Mouse (Mus musculus) CH12.LX (cell line): ENCODE results near the gene Trappc11. TPM values are rescaled to one million over a fixed set of nuclear protein-coding genes. Genes with fewer than 3 reads are reported as not detected.

ENCODE experiments used
- DNase-seq: peaks from one replicate; pipeline ENCODE4 v3.0.0-alpha.2; 2013; ENCODE audit errors: extremely low read depth
- H3K27ac ChIP-seq: 2 replicates; pipeline ENCODE4 v1.5.1; 2012; ENCODE audit warnings: low read depth, mild to moderate bottlenecking, control low read depth, moderate library complexity; ENCODE audit not compliant: insufficient read depth
- H3K27me3 ChIP-seq: replicated peaks from 2 replicates; pipeline ENCODE3; 2012; ENCODE audit warnings: inconsistent platforms
- H3K36me3 ChIP-seq, 2 experiments: replicated peaks in 1 of 2; 2 replicates each; pipeline versions ENCODE3 to v1.6.1; 2012; ENCODE audit warnings: inconsistent platforms in 1 of 2, low read length in 1 of 2, mild to moderate bottlenecking in 1 of 2, mixed read lengths in 1 of 2, moderate library complexity in 1 of 2; ENCODE audit not compliant: control insufficient read depth in 1 of 2, insufficient read depth in 1 of 2
- H3K4me1 ChIP-seq, 2 experiments: 2 replicates each; pipeline ENCODE4 v1.6.1; 2012; ENCODE audit warnings: inconsistent platforms in 1 of 2, moderate library complexity in 1 of 2; ENCODE audit not compliant: insufficient read depth in 2 of 2, control insufficient read depth in 1 of 2
- H3K4me2 ChIP-seq: 2 replicates; pipeline ENCODE4 v1.6.1; 2012; ENCODE audit warnings: low read depth, mild to moderate bottlenecking, control low read depth; ENCODE audit not compliant: poor library complexity, insufficient read depth, severe bottlenecking
- H3K4me3 ChIP-seq, 3 experiments: fragments of 150-350 bp in 1 of 3; sonication (generic) in 1 of 3; replicated peaks in 1 of 3; 2 replicates each; pipeline versions ENCODE3 to v1.5.1; 2011 to 2012; ENCODE audit warnings: low read depth in 2 of 3, low read length in 2 of 3, mild to moderate bottlenecking in 2 of 3, moderate library complexity in 2 of 3, control low read depth in 1 of 3, improper control_type of control experiment in 1 of 3, inconsistent platforms in 1 of 3, mixed read lengths in 1 of 3; ENCODE audit not compliant: poor library complexity in 1 of 3
- H3K79me2 ChIP-seq: replicated peaks from 2 replicates; pipeline ENCODE4 v1.6.1; 2012; ENCODE audit warnings: mild to moderate bottlenecking, moderate library complexity; ENCODE audit not compliant: control insufficient read depth, poor library complexity, insufficient read depth, severe bottlenecking; ENCODE audit errors: extremely low read depth
- H3K9ac ChIP-seq: 2 replicates; pipeline ENCODE4 v1.6.1; 2012; ENCODE audit warnings: low read depth, mild to moderate bottlenecking, control low read depth, moderate library complexity; ENCODE audit not compliant: insufficient read depth
- H3K9me3 ChIP-seq: replicated peaks from 2 replicates; pipeline ENCODE3; 2012; ENCODE audit warnings: low read length, inconsistent platforms, mixed read lengths
- E2F4 ChIP-seq: IDR thresholded peaks from 2 replicates; pipeline ENCODE4 v1.6.1; 2011; ENCODE audit warnings: low read depth, low read length, improper control_type of control experiment; ENCODE audit not compliant: insufficient replicate concordance
- ELF1 ChIP-seq: IDR thresholded peaks from 2 replicates; pipeline ENCODE4 v1.6.1; 2014; ENCODE audit warnings: low read depth, mild to moderate bottlenecking, inconsistent platforms, low read length, improper control_type of control experiment
- EP300 ChIP-seq: IDR thresholded peaks from 2 replicates; pipeline ENCODE4 v1.6.1; 2011; ENCODE audit warnings: low read length, improper control_type of control experiment
- ETS1 ChIP-seq: conservative IDR thresholded peaks from 2 replicates; pipeline ENCODE4 v1.6.1; 2012; ENCODE audit warnings: low read depth, mild to moderate bottlenecking, inconsistent platforms, low read length, improper control_type of control experiment, moderate library complexity
- JUN ChIP-seq: IDR thresholded peaks from 2 replicates; pipeline ENCODE4 v1.6.1; 2011; ENCODE audit warnings: low read depth, mild to moderate bottlenecking, low read length, improper control_type of control experiment, moderate library complexity; ENCODE audit not compliant: insufficient read depth
- JUND ChIP-seq: conservative IDR thresholded peaks from 2 replicates; pipeline ENCODE4 v1.6.1; 2011; ENCODE audit warnings: low read depth, low read length, improper control_type of control experiment
- KAT2A ChIP-seq: IDR thresholded peaks from 2 replicates; pipeline ENCODE4 v1.6.1; 2012; ENCODE audit warnings: low read length, improper control_type of control experiment, inconsistent platforms; ENCODE audit not compliant: insufficient replicate concordance
- MEF2A ChIP-seq: IDR thresholded peaks from 2 replicates; pipeline ENCODE4 v1.6.1; 2014; ENCODE audit warnings: low read depth, mild to moderate bottlenecking, inconsistent platforms, low read length, improper control_type of control experiment, borderline replicate concordance
- MXI1 ChIP-seq: IDR thresholded peaks from 2 replicates; pipeline ENCODE4 v1.6.1; 2011; ENCODE audit warnings: mild to moderate bottlenecking, low read depth, low read length, improper control_type of control experiment
- MYC ChIP-seq: IDR thresholded peaks from 2 replicates; pipeline ENCODE4 v1.6.1; 2011; ENCODE audit warnings: low read depth, mild to moderate bottlenecking, improper control_type of control experiment, low read length
- NELFE ChIP-seq: IDR thresholded peaks from 2 replicates; pipeline ENCODE4 v1.6.1; 2011; ENCODE audit warnings: low read depth, low read length, improper control_type of control experiment
- NRF1 ChIP-seq: IDR thresholded peaks from 2 replicates; pipeline ENCODE4 v1.6.1; 2014; ENCODE audit warnings: low read depth, mild to moderate bottlenecking, inconsistent platforms, low read length, improper control_type of control experiment, moderate library complexity
- POLR2A ChIP-seq: IDR thresholded peaks from 2 replicates; pipeline ENCODE4 v1.6.1; 2011; ENCODE audit warnings: low read depth, mild to moderate bottlenecking, improper control_type of control experiment, low read length
- RCOR1 ChIP-seq: conservative IDR thresholded peaks from 2 replicates; pipeline ENCODE4 v1.6.1; 2012; ENCODE audit warnings: low read depth, mild to moderate bottlenecking, inconsistent platforms, low read length, improper control_type of control experiment
- SMC3 ChIP-seq: IDR thresholded peaks from 2 replicates; pipeline ENCODE4 v1.6.1; 2011; ENCODE audit warnings: low read depth, low read length, improper control_type of control experiment
- ZKSCAN1 ChIP-seq: IDR thresholded peaks from 2 replicates; pipeline ENCODE4 v1.6.1; 2012; ENCODE audit warnings: low read depth, inconsistent platforms, low read length, improper control_type of control experiment, borderline replicate concordance
- dilution Hi-C: fragments of 300-500 bp; cut with MboI; formaldehyde crosslinking; loops from 2 replicates; pipeline ENCODE4 v1.14.3; 2020; ENCODE audit warnings: low sequenced_read_pairs; ENCODE audit not compliant: extremely low pct_unique_long_range_greater_than_20kb, extremely low pct_ligation_motif_present
- in situ Hi-C: fragments of 300-500 bp; cut with MboI; formaldehyde crosslinking; loops from 3 replicates; pipeline ENCODE4 v1.14.3; 2019; ENCODE audit warnings: low sequenced_read_pairs, low pct_ligation_motif_present, low pct_unique_long_range_greater_than_20kb, mixed read lengths
- polyA plus RNA-seq: library from polyadenylated mRNA; unstranded; fragments of >175 nt; gene quantifications from 2 replicates; pipeline ENCODE4 v1.2.1, GENCODE M21; 2012; ENCODE audit warnings: low read depth; ENCODE audit not compliant: insufficient read length
- total RNA-seq, 2 experiments: library from RNA; depleted of rRNA; stranded (reverse); fragments of 300-350 nt in 1 of 2; fragments of >200 nt in 1 of 2; gene quantifications; 2 replicates each; pipeline ENCODE4 v1.2.3; 2012 to 2014

Gene Trappc11
- total and polyA plus RNA-seq, 3 experiments = 16.3 to 24.6 (median 20.8) TPM

DNA sequence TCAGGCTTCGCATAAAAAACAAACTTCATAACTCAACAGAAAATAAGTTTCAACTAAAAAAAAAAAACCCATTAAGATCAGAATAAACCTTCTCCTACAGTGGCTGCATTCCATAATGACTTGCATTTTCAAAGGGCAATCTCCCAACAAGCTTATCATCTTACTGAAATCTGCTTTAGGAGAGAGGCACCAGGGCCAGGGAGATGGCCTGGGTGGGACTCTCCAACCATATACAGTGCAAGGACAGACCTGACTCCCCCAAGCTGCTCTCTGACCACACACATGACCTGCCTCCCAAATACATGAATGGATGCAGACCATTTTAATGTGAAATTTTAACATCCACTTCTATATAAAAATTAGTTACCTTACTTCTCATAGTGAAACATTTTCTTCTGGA is 5.2 kb downstream of the Trappc11 start:
- no peak overlapping the region for H3K27ac ChIP-seq
- no peak overlapping the region for H3K4me3 ChIP-seq
- H3K9ac ChIP-seq = no peak overlapping the region
- peaks cover 32 to 56% of the 10 kb centered on the region in 2 experiments for H3K36me3 ChIP-seq
- H3K4me2 ChIP-seq = no peak overlapping the region
- DNase-seq = no peak
- in situ Hi-C loops (no loop called here), dilution Hi-C loops (no loop called here)
- H3K9me3 ChIP-seq = no peaks in the 10 kb centered on the region
- peaks cover 0 to 16% of the 10 kb centered on the region in 2 experiments; a peak in 2 of 4 replicates for H3K4me1 ChIP-seq
- no peaks in the 10 kb centered on the region for H3K27me3 ChIP-seq
- H3K79me2 ChIP-seq = peaks cover 9% of the 10 kb centered on the region; the same call in 1 of the 2 replicates
- TF ChIP-seq EP300 (no peak), MEF2A (no peak), NRF1 (no peak), SMC3 (no peak)

GRCm38 (mm10) chr8:47513601-47514000 is 19.7 kb downstream of the Trappc11 start:
- in situ Hi-C loops = no loop called here
- peaks cover 52 to 79% of the 10 kb centered on the region in 2 experiments for H3K36me3 ChIP-seq
- no peak overlapping the region for H3K4me2 ChIP-seq
- no peaks in the 10 kb centered on the region for H3K4me1 ChIP-seq
- dilution Hi-C loops = no loop called here
- H3K9me3 ChIP-seq = no peaks in the 10 kb centered on the region
- no peak overlapping the region for H3K9ac ChIP-seq
- no peak overlapping the region for H3K4me3 ChIP-seq
- H3K27me3 ChIP-seq = no peaks in the 10 kb centered on the region
- no peak overlapping the region for H3K27ac ChIP-seq
- H3K79me2 ChIP-seq = no peaks in the 10 kb centered on the region
- DNase-seq = no peak
- TF ChIP-seq JUN (no peak), RCOR1 (no peak), JUND (no peak), ZKSCAN1 (no peak), KAT2A (no peak), MYC (no peak), NRF1 (no peak), MXI1 (no peak), ETS1 (no peak), NELFE (no peak), ELF1 (no peak), POLR2A (no peak), E2F4 (no peak)
- TF ChIP-seq, all 38 proteins: peak for 0
